Mouse (Mus musculus) adrenal gland, adult 2 months (tissue): ENCODE results near the gene Glis1. TPM values are rescaled to one million over a fixed set of nuclear protein-coding genes. Genes with fewer than 3 reads are reported as not detected.

Source experiments
- DNase-seq: peaks from one replicate; pipeline ENCODE4 v3.0.0; 2021
- polyA plus RNA-seq: library from polyadenylated mRNA; depleted of rRNA; stranded (reverse); fragments of >200 nt; gene quantifications from 2 replicates; pipeline ENCODE4 v1.2.3, GENCODE M21; 2012
- total RNA-seq, 2 experiments: library from RNA; stranded (reverse); gene quantifications; 2 replicates each; pipeline ENCODE4 v1.2.3; 2021

Gene Glis1
- total and polyA plus RNA-seq, 3 experiments, result 0.26 to 1.5 (median 1.1) TPM

GRCm38 (mm10) chr4:107515626-107516025 lies 81.2 kb downstream of the Glis1 start:
- no peak for DNase-seq

GRCm38 (mm10) chr4:107518766-107519165 lies 84.4 kb downstream of the Glis1 start:
- no peak for DNase-seq

- DNase-seq, result no peak
Measured at GRCm38 (mm10) chr4:107520071-107520470, 85.7 kb downstream of the Glis1 start.

GRCm38 (mm10) chr4:107520816-107521215 lies 86.4 kb downstream of the Glis1 start:
- peak; percentile 60 for DNase-seq

- no peak for DNase-seq
Measured at GRCm38 (mm10) chr4:107523607-107524151, 89.3 kb downstream of the Glis1 start.

GRCm38 (mm10) chr4:107535126-107535525 lies 100.7 kb downstream of the Glis1 start:
- DNase-seq, result no peak

- no peak for DNase-seq
Measured at GRCm38 (mm10) chr4:107538116-107538515, 103.7 kb downstream of the Glis1 start.

GRCm38 (mm10) chr4:107538561-107538960 lies 104.2 kb downstream of the Glis1 start:
- no peak for DNase-seq

- no peak for DNase-seq
Measured at GRCm38 (mm10) chr4:107539021-107539420, 104.6 kb downstream of the Glis1 start.

GRCm38 (mm10) chr4:107541821-107542220 lies 107.4 kb downstream of the Glis1 start:
- DNase-seq, result peak; percentile 34

- DNase-seq, result no peak
Measured at GRCm38 (mm10) chr4:107544843-107545242, 110.5 kb downstream of the Glis1 start.

- DNase-seq, result no peak
Measured at GRCm38 (mm10) chr4:107545726-107546125, 111.3 kb downstream of the Glis1 start.

- no peak for DNase-seq
Measured at GRCm38 (mm10) chr4:107546525-107546924, 112.1 kb downstream of the Glis1 start.

GRCm38 (mm10) chr4:107550096-107550495 lies 115.7 kb downstream of the Glis1 start:
- no peak for DNase-seq

GRCm38 (mm10) chr4:107550546-107550945 lies 116.2 kb downstream of the Glis1 start:
- no peak for DNase-seq

GRCm38 (mm10) chr4:107552696-107553095 lies 118.3 kb downstream of the Glis1 start:
- DNase-seq, result peak; percentile 77

GRCm38 (mm10) chr4:107553774-107554173 lies 119.4 kb downstream of the Glis1 start:
- peak; percentile 49 for DNase-seq

- DNase-seq, result no peak
Measured at GRCm38 (mm10) chr4:107558801-107559200, 124.4 kb downstream of the Glis1 start.

GRCm38 (mm10) chr4:107561056-107561455 lies 126.7 kb downstream of the Glis1 start:
- peak; percentile 40 for DNase-seq

- DNase-seq, result no peak
Measured at GRCm38 (mm10) chr4:107568159-107568558, 133.8 kb downstream of the Glis1 start.

- DNase-seq, result no peak
Measured at GRCm38 (mm10) chr4:107568881-107569443, 134.6 kb downstream of the Glis1 start.

GRCm38 (mm10) chr4:107570329-107571014 lies 136.1 kb downstream of the Glis1 start:
- DNase-seq, result no peak

- no peak for DNase-seq
Measured at GRCm38 (mm10) chr4:107575781-107576180, 141.4 kb downstream of the Glis1 start.

- DNase-seq, result peak; percentile 16
Measured at GRCm38 (mm10) chr4:107576742-107577141, 142.4 kb downstream of the Glis1 start.
